Mouse (Mus musculus) embryonic facial prominence, embryonic 13.5 days (tissue): ENCODE results near the gene 1700022I11Rik. TPM values are rescaled to one million over a fixed set of nuclear protein-coding genes. Genes with fewer than 3 reads are reported as not detected.

ENCODE experiments used
- ATAC-seq: fragments of 200-750 bp; cut with Nextera tagmentation; 2 replicates; pipeline ENCODE4 v1.8.0; 2017; ENCODE audit warnings: low read depth; ENCODE audit not compliant: insufficient number of reproducible peaks, insufficient read depth, low FRiP score, low TSS enrichment
- H3K27ac ChIP-seq: fragments of 300-500 bp; sonication (generic); 2 replicates; pipeline ENCODE4 v1.5.1; 2015; ENCODE audit warnings: moderate library complexity, mild to moderate bottlenecking, inconsistent platforms
- H3K27me3 ChIP-seq: fragments of 300-500 bp; sonication (generic); 2 replicates; pipeline ENCODE4 v1.6.1; 2015; ENCODE audit warnings: mild to moderate bottlenecking, inconsistent platforms
- H3K36me3 ChIP-seq: fragments of 300-500 bp; sonication (generic); 2 replicates; pipeline ENCODE4 v1.6.1; 2015; ENCODE audit warnings: mild to moderate bottlenecking, inconsistent platforms
- H3K4me1 ChIP-seq: fragments of 300-500 bp; sonication (generic); 2 replicates; pipeline ENCODE4 v1.6.1; 2015; ENCODE audit warnings: inconsistent platforms
- H3K4me2 ChIP-seq: fragments of 300-500 bp; sonication (generic); 2 replicates; pipeline ENCODE4 v1.6.1; 2015; ENCODE audit warnings: moderate library complexity, mild to moderate bottlenecking, inconsistent platforms
- H3K4me3 ChIP-seq: fragments of 300-500 bp; sonication (generic); 2 replicates; pipeline ENCODE4 v1.5.1; 2015; ENCODE audit warnings: mild to moderate bottlenecking, inconsistent platforms
- H3K9ac ChIP-seq: fragments of 300-500 bp; sonication (generic); 2 replicates; pipeline ENCODE4 v1.6.1; 2015; ENCODE audit warnings: mild to moderate bottlenecking, inconsistent platforms
- H3K9me3 ChIP-seq: fragments of 300-500 bp; sonication (generic); 2 replicates; pipeline ENCODE4 v1.6.1; 2016; ENCODE audit warnings: inconsistent platforms
- WGBS: fragments of 180-500 bp; shearing (Covaris S2); methylation state at CpG from one replicate; pipeline ENCODE4 v1.1.7; 2015; ENCODE audit warnings: mixed read lengths; 5-methylcytosine and 5-hydroxymethylcytosine counted together
- polyA plus RNA-seq: library from polyadenylated mRNA; unstranded; fragments of >200 nt; fragmentation: Nextera tagmentation; extraction: Ambion mirVana; gene quantifications from 2 replicates; pipeline ENCODE4 v1.2.1, GENCODE M21; 2015

The 1700022I11Rik gene
- polyA plus RNA-seq, 1 experiment from 2014 or later: 0.25 TPM

DNA sequence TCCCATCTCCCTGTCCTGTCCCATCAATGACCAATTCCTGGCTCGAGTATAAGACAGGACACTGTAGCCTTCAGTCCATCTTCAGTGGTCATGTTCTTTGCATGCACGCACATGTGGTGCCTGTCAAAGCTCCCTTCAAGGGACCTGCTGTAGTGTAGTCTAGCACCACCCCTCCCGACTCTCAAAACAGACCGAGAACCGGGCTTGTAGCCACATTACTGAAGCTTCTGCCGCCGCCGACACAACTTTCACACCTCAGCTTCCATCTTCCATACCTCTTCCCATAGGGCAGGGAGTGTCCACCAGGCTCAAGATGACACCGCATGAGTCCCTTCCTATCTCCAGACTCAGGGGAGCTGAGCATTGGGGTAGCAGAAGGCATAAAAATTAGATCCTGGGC is 25.2 kb upstream of the 1700022I11Rik start:
- Histone ChIP-seq H3K9ac (no peak overlapping the region), H3K4me2 (no peak overlapping the region), H3K27me3 (peaks cover 30% of the 10 kb centered on the region), H3K4me3 (no peak overlapping the region), H3K27ac (no peak overlapping the region), H3K9me3 (no peaks in the 10 kb centered on the region), H3K4me1 (peaks cover 9% of the 10 kb centered on the region; the same call in 1 of the 2 replicates), H3K36me3 (no peaks in the 10 kb centered on the region)
- ATAC-seq: no peak
- 92% methylated on average over 9 of the region's 9 CpGs for WGBS

- Histone ChIP-seq H3K9ac (no peak overlapping the region), H3K4me2 (no peak overlapping the region), H3K27me3 (peaks cover 25% of the 10 kb centered on the region), H3K36me3 (no peaks in the 10 kb centered on the region), H3K4me1 (peaks cover 11% of the 10 kb centered on the region; the same call in 1 of the 2 replicates), H3K27ac (no peak overlapping the region), H3K4me3 (no peak overlapping the region), H3K9me3 (no peaks in the 10 kb centered on the region)
- ATAC-seq: no peak
- 10% methylated on average over 6 of the region's 6 CpGs for WGBS
Observed at GRCm38 (mm10) chr4:42945043-42945442, 24.4 kb upstream of the 1700022I11Rik start.

- Histone ChIP-seq H3K9me3 (no peaks in the 10 kb centered on the region), H3K27me3 (peaks cover 21% of the 10 kb centered on the region), H3K9ac (no peak overlapping the region), H3K36me3 (no peaks in the 10 kb centered on the region), H3K27ac (no peak overlapping the region), H3K4me1 (peaks cover 14% of the 10 kb centered on the region), H3K4me3 (no peak overlapping the region), H3K4me2 (no peak overlapping the region)
- 80% methylated on average over 3 of the region's 3 CpGs for WGBS
- no peak for ATAC-seq
Observed at GRCm38 (mm10) chr4:42945445-42945844, 24.0 kb upstream of the 1700022I11Rik start.

DNA sequence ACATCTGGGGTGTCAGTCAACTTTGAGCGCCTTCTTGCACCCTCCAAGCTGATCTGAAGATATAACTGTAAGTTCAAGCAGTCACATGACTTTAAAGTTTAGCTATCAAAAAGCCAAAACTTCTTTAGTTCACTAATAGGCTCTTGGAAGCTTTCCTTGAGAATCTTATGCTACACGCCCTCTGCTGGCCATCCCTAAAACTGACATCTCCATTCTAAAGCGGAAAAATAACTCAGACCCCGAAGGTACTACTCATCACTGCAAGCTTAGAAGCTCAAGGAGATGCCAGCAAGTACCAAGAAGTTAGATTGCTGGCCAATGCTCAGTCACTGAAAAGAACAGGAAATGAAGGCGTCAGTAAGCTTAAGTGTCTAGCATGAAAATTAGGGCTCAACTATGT is 23.5 kb upstream of the 1700022I11Rik start:
- no peak overlapping the region for H3K27ac ChIP-seq
- H3K9me3 ChIP-seq: no peaks in the 10 kb centered on the region
- no peak for ATAC-seq
- H3K4me2 ChIP-seq: no peak overlapping the region
- peaks cover 19% of the 10 kb centered on the region for H3K4me1 ChIP-seq
- no peaks in the 10 kb centered on the region for H3K36me3 ChIP-seq
- no peak overlapping the region for H3K9ac ChIP-seq
- no peak overlapping the region for H3K4me3 ChIP-seq
- 9% methylated on average over 5 of the region's 5 CpGs for WGBS
- peaks cover 19% of the 10 kb centered on the region for H3K27me3 ChIP-seq

GRCm38 (mm10) chr4:42946733-42947290 is 22.6 kb upstream of the 1700022I11Rik start:
- Histone ChIP-seq H3K9ac (no peak overlapping the region), H3K9me3 (no peaks in the 10 kb centered on the region), H3K27me3 (peaks cover 16% of the 10 kb centered on the region), H3K4me2 (no peak overlapping the region), H3K27ac (no peak overlapping the region), H3K4me3 (no peak overlapping the region), H3K4me1 (peaks cover 28% of the 10 kb centered on the region), H3K36me3 (no peaks in the 10 kb centered on the region)
- WGBS: 40% methylated on average over 10 of the region's 10 CpGs
- ATAC-seq: no peak

- H3K4me2 ChIP-seq: no peak overlapping the region; the same call in 1 of the 2 replicates
- H3K27ac ChIP-seq: no peak overlapping the region
- H3K9me3 ChIP-seq: no peaks in the 10 kb centered on the region
- 49% methylated on average over 12 of the region's 13 CpGs for WGBS
- peaks cover 15% of the 10 kb centered on the region for H3K27me3 ChIP-seq
- H3K4me3 ChIP-seq: no peak overlapping the region
- no peak for ATAC-seq
- H3K36me3 ChIP-seq: peaks cover 11% of the 10 kb centered on the region; the same call in 1 of the 2 replicates
- no peak overlapping the region for H3K9ac ChIP-seq
- H3K4me1 ChIP-seq: peaks cover 44% of the 10 kb centered on the region
Observed at GRCm38 (mm10) chr4:42948527-42948926, 20.9 kb upstream of the 1700022I11Rik start.

- H3K9ac ChIP-seq: peak overlapping the region; percentile 52
- H3K4me2 ChIP-seq: peak overlapping the region; percentile 78
- H3K4me1 ChIP-seq: peaks cover 49% of the 10 kb centered on the region
- H3K4me3 ChIP-seq: peak overlapping the region; percentile 76
- no peak overlapping the region for H3K27ac ChIP-seq
- H3K27me3 ChIP-seq: peaks cover 15% of the 10 kb centered on the region
- no peaks in the 10 kb centered on the region for H3K9me3 ChIP-seq
- no peak for ATAC-seq
- 11% methylated on average over 14 of the region's 14 CpGs for WGBS
- H3K36me3 ChIP-seq: peaks cover 11% of the 10 kb centered on the region; the same call in 1 of the 2 replicates
Observed at GRCm38 (mm10) chr4:42949051-42949675, 20.2 kb upstream of the 1700022I11Rik start.

DNA sequence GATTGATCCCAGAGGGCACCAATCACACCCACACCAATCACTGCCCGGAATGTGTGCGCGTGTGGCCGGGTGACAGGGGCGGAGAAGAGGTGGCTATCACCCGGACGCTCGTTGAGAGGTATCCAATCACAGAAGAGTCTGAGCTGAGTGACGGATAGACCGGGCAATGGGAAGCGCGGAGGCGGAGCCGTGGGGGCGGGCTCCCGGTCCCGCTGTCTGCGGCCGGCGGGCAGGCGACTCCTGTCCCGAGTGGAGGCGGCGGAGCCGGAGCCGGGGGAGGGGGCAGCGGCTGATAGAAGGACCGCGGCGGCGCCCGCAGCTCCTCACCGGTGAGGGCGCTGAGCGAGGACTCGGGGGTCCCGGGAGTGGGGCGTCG is 19.7 kb upstream of the 1700022I11Rik start, which contains the start of gene Dnajb5:
Dnajb5 (plus strand) TSS at position 139 of the 376 bp plus-strand sequence.
- Histone ChIP-seq H3K9me3 (no peaks in the 10 kb centered on the region), H3K4me1 (peaks cover 49% of the 10 kb centered on the region), H3K36me3 (peaks cover 13% of the 10 kb centered on the region; the same call in 1 of the 2 replicates), H3K4me2 (peak within 1 kb of the TSS; percentile 78), H3K27me3 (peaks cover 15% of the 10 kb centered on the region), H3K4me3 (peak within 1 kb of the TSS; percentile 76), H3K9ac (peak within 1 kb of the TSS; percentile 88), H3K27ac (peak within 1 kb of the TSS; percentile 91)
- peak; percentile 94 for ATAC-seq
- under 1% methylated on average over 39 of the region's 39 CpGs for WGBS

DNA sequence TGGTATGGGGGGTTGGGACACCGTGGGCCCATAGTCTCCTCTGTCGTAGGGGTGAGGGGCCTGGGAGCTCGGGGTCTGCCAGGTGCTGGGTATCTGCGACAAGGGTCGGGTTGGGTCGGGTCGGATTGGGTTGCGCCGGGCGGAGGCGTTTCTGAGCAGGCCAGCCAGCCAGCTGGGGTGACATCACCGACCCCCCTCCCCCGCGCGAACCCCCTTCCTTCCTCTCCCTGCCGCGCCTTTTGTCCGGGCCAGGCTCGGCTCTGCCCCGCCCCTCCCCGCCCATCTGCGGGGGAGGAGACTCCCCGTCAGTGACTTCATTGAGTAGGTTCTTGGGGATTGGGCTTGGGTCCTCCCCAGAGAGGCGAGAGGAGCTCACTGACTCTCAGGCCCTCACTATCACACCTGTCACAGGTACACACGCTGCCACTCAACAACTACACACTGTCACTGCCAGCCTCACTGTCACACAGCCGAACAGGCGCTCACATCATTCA is 19.3 kb upstream of the 1700022I11Rik start:
- Histone ChIP-seq H3K4me3 (peak overlapping the region; percentile 76), H3K4me1 (peaks cover 49% of the 10 kb centered on the region), H3K9ac (peak overlapping the region; percentile 88), H3K36me3 (peaks cover 14% of the 10 kb centered on the region; the same call in 1 of the 2 replicates), H3K27ac (peak overlapping the region; percentile 91), H3K4me2 (peak overlapping the region; percentile 78), H3K9me3 (no peaks in the 10 kb centered on the region), H3K27me3 (peaks cover 15% of the 10 kb centered on the region)
- WGBS: under 1% methylated on average over 24 of the region's 27 CpGs
- ATAC-seq: peak; percentile 79

GRCm38 (mm10) chr4:42951206-42952195 is 17.9 kb upstream of the 1700022I11Rik start:
- no peak overlapping the region for H3K4me3 ChIP-seq
- peaks cover 15% of the 10 kb centered on the region for H3K27me3 ChIP-seq
- H3K36me3 ChIP-seq: peaks cover 21% of the 10 kb centered on the region
- 59% methylated on average over 11 of the region's 11 CpGs for WGBS
- H3K9ac ChIP-seq: peak overlapping the region; percentile 44; the same call in 1 of the 2 replicates
- H3K4me2 ChIP-seq: peak overlapping the region; percentile 78
- ATAC-seq: no peak
- H3K9me3 ChIP-seq: no peaks in the 10 kb centered on the region
- peaks cover 49% of the 10 kb centered on the region for H3K4me1 ChIP-seq
- H3K27ac ChIP-seq: no peak overlapping the region

DNA sequence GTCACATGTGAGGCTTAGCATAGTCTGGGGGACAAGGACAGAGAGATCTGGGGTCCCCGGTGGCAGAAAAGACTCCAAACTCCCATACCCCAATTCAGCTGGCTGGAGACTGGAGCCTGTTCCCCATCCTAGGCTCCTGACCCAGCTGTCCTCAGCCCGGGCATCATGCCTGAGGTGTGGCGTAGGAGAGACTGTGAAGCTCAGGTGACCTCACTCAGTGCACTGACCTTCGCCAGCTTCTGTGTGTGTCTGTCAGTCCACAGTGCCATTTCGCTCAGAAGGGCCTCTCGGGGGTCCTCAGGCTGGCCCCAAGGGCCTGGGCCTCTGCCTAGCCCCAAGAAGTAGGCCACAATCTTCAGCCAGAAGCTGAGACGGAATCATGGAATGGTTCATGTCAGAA is 16.8 kb upstream of the 1700022I11Rik start:
- no peak for ATAC-seq
- Histone ChIP-seq H3K36me3 (peaks cover 31% of the 10 kb centered on the region), H3K27me3 (peaks cover 8% of the 10 kb centered on the region), H3K4me3 (no peak overlapping the region), H3K27ac (no peak overlapping the region), H3K9me3 (no peaks in the 10 kb centered on the region), H3K4me1 (peaks cover 43% of the 10 kb centered on the region), H3K4me2 (no peak overlapping the region), H3K9ac (no peak overlapping the region)
- WGBS: 88% methylated on average over 7 of the region's 7 CpGs
